Mouse (Mus musculus) heart, embryonic 11.5 days (tissue): Measurements from ENCODE around the gene Il1rap. TPM values are rescaled to one million over a fixed set of nuclear protein-coding genes. Genes with fewer than 3 reads are reported as not detected.
A peak's percentile ranks its signal among the peaks of the same experiment; 100 is the strongest.

ENCODE experiments used
- ATAC-seq: fragments of 200-750 bp; cut with Nextera tagmentation; replicated peaks from 2 replicates; pipeline ENCODE4 v1.8.0; 2017; ENCODE audit warnings: moderate library complexity; ENCODE audit not compliant: insufficient number of reproducible peaks, low FRiP score, low TSS enrichment
- H3K27ac ChIP-seq: fragments of 300-500 bp; sonication (generic); 2 replicates; pipeline ENCODE4 v1.5.1; 2014; ENCODE audit warnings: mild to moderate bottlenecking, low read depth, low read length
- H3K27me3 ChIP-seq: fragments of 300-500 bp; sonication (generic); 2 replicates; pipeline ENCODE4 v1.6.1; 2014; ENCODE audit warnings: mild to moderate bottlenecking, low read length, mixed read lengths; ENCODE audit not compliant: control insufficient read depth, insufficient read depth
- H3K36me3 ChIP-seq: fragments of 300-500 bp; sonication (generic); 2 replicates; pipeline ENCODE4 v1.6.1; 2014; ENCODE audit warnings: mild to moderate bottlenecking, low read length, moderate library complexity, mixed read lengths; ENCODE audit not compliant: control insufficient read depth, insufficient read depth
- H3K4me1 ChIP-seq: fragments of 300-500 bp; sonication (generic); 2 replicates; pipeline ENCODE4 v1.6.1; 2014; ENCODE audit warnings: low read length; ENCODE audit not compliant: control insufficient read depth, insufficient read depth
- H3K4me2 ChIP-seq: fragments of 300-500 bp; sonication (generic); 2 replicates; pipeline ENCODE4 v1.6.1; 2014; ENCODE audit warnings: mild to moderate bottlenecking, moderate library complexity
- H3K4me3 ChIP-seq: fragments of 300-500 bp; sonication (generic); 2 replicates; pipeline ENCODE4 v1.5.1; 2014; ENCODE audit warnings: low read depth, low read length
- H3K9ac ChIP-seq: fragments of 300-500 bp; sonication (generic); 2 replicates; pipeline ENCODE4 v1.6.1; 2014; ENCODE audit warnings: mild to moderate bottlenecking, low read depth, low read length, moderate library complexity
- H3K9me3 ChIP-seq: fragments of 300-500 bp; sonication (generic); replicated peaks from 2 replicates; pipeline ENCODE4 v1.6.1; 2016; ENCODE audit warnings: low read length; ENCODE audit not compliant: control insufficient read depth
- WGBS: fragments of 180-500 bp; shearing (Covaris S2); extraction: QIAGEN DNeasy Blood & Tissue Kit; methylation state at CpG from one replicate; pipeline ENCODE4 v1.1.7; 2014; ENCODE audit not compliant: insufficient replicate concordance; 5-methylcytosine and 5-hydroxymethylcytosine counted together
- polyA plus RNA-seq: library from polyadenylated mRNA; unstranded; fragments of >200 nt; fragmentation: Nextera tagmentation; extraction: Ambion mirVana; gene quantifications from 2 replicates; pipeline ENCODE4 v1.2.1, GENCODE M21; 2014

Gene Il1rap
- polyA plus RNA-seq = 6.9 and 7.5 TPM in 2 replicates

- Histone ChIP-seq H3K27me3 (0 out of 2 replicates have a peak, but pooled peaks cover 2% of the 10 kb centered on the region), H3K9ac (peak within 1 kb of the TSS; percentile 68), H3K4me2 (peak within 1 kb of the TSS; percentile 65), H3K4me3 (peak within 1 kb of the TSS; percentile 60), H3K36me3 (no peaks in the 10 kb centered on the region), H3K9me3 (no peaks in the 10 kb centered on the region), H3K27ac (peak within 1 kb of the TSS; percentile 10; the same call in 1 of the 2 replicates), H3K4me1 (peaks cover 6% of the 10 kb centered on the region)
- 1% methylated on average over 51 of the region's 51 CpGs for WGBS
- peak; percentile 92 for ATAC-seq
Measured at GRCm38 (mm10) chr16:26581048-26581912, at the start of gene Il1rap. Il1rap (plus strand) TSS chr16:26581704.

GRCm38 (mm10) chr16:26532287-26532686, 49.2 kb upstream of the Il1rap start:
- Histone ChIP-seq H3K4me1 (no peaks in the 10 kb centered on the region), H3K4me3 (no peak overlapping the region), H3K4me2 (no peak overlapping the region), H3K9me3 (no peaks in the 10 kb centered on the region), H3K9ac (no peak overlapping the region), H3K27ac (no peak overlapping the region), H3K36me3 (no peaks in the 10 kb centered on the region), H3K27me3 (no peaks in the 10 kb centered on the region)
- 70% methylated on average over 1 of the region's 1 CpGs for WGBS
- ATAC-seq = no peak

- H3K4me3 ChIP-seq = no peak overlapping the region
- H3K36me3 ChIP-seq = no peaks in the 10 kb centered on the region
- H3K27ac ChIP-seq = no peak overlapping the region
- no peaks in the 10 kb centered on the region for H3K9me3 ChIP-seq
- no peak for ATAC-seq
- no peaks in the 10 kb centered on the region for H3K4me1 ChIP-seq
- 38% methylated on average over 7 of the region's 7 CpGs for WGBS
- no peak overlapping the region for H3K9ac ChIP-seq
- H3K27me3 ChIP-seq = no peaks in the 10 kb centered on the region
- no peak overlapping the region for H3K4me2 ChIP-seq
Measured at GRCm38 (mm10) chr16:26546170-26546878, 35.2 kb upstream of the Il1rap start.

- H3K27ac ChIP-seq = no peak overlapping the region
- H3K27me3 ChIP-seq = no peaks in the 10 kb centered on the region
- H3K4me2 ChIP-seq = no peak overlapping the region
- WGBS = 82% methylated on average over 1 of the region's 1 CpGs
- no peak overlapping the region for H3K4me3 ChIP-seq
- H3K36me3 ChIP-seq = no peaks in the 10 kb centered on the region
- H3K9ac ChIP-seq = no peak overlapping the region
- ATAC-seq = no peak
- no peaks in the 10 kb centered on the region for H3K9me3 ChIP-seq
- no peaks in the 10 kb centered on the region for H3K4me1 ChIP-seq
Measured at GRCm38 (mm10) chr16:26546879-26547206, 34.7 kb upstream of the Il1rap start.

GRCm38 (mm10) chr16:26549221-26549620, 32.3 kb upstream of the Il1rap start:
- Histone ChIP-seq H3K27ac (no peak overlapping the region), H3K4me3 (no peak overlapping the region), H3K4me1 (no peaks in the 10 kb centered on the region), H3K9ac (no peak overlapping the region), H3K36me3 (no peaks in the 10 kb centered on the region), H3K4me2 (no peak overlapping the region), H3K9me3 (no peaks in the 10 kb centered on the region), H3K27me3 (no peaks in the 10 kb centered on the region)
- 73% methylated on average over 2 of the region's 2 CpGs for WGBS
- no peak for ATAC-seq

- no peaks in the 10 kb centered on the region for H3K4me1 ChIP-seq
- ATAC-seq = no peak
- no peak overlapping the region for H3K4me2 ChIP-seq
- no peaks in the 10 kb centered on the region for H3K36me3 ChIP-seq
- H3K27ac ChIP-seq = no peak overlapping the region
- no peaks in the 10 kb centered on the region for H3K9me3 ChIP-seq
- no peaks in the 10 kb centered on the region for H3K27me3 ChIP-seq
- no peak overlapping the region for H3K4me3 ChIP-seq
- H3K9ac ChIP-seq = no peak overlapping the region
- WGBS = 82% methylated on average over 3 of the region's 3 CpGs
Measured at GRCm38 (mm10) chr16:26552234-26552633, 29.3 kb upstream of the Il1rap start.

- Histone ChIP-seq H3K4me2 (no peak overlapping the region), H3K4me1 (no peaks in the 10 kb centered on the region), H3K4me3 (no peak overlapping the region), H3K9me3 (no peaks in the 10 kb centered on the region), H3K36me3 (no peaks in the 10 kb centered on the region), H3K9ac (no peak overlapping the region), H3K27me3 (no peaks in the 10 kb centered on the region), H3K27ac (no peak overlapping the region)
- WGBS = 62% methylated on average over 1 of the region's 1 CpGs
- ATAC-seq = no peak
Measured at GRCm38 (mm10) chr16:26558797-26559196, 22.7 kb upstream of the Il1rap start.

GRCm38 (mm10) chr16:26561743-26562142, 19.8 kb upstream of the Il1rap start:
- Histone ChIP-seq H3K9me3 (no peaks in the 10 kb centered on the region), H3K4me3 (no peak overlapping the region), H3K36me3 (no peaks in the 10 kb centered on the region), H3K27ac (no peak overlapping the region), H3K4me2 (no peak overlapping the region), H3K27me3 (no peaks in the 10 kb centered on the region), H3K4me1 (no peaks in the 10 kb centered on the region), H3K9ac (no peak overlapping the region)
- no peak for ATAC-seq
- 39% methylated on average over 2 of the region's 2 CpGs for whole genome bisulfite sequencing
